Mouse (Mus musculus) kidney, postnatal 0 days (tissue): ENCODE measurements around the gene Cpm. TPM values are rescaled to one million over a fixed set of nuclear protein-coding genes. Genes with fewer than 3 reads are reported as not detected.

ENCODE experiments used
- ATAC-seq: fragments of 200-750 bp; cut with Nextera tagmentation; replicated peaks from 2 replicates; pipeline ENCODE4 v1.8.0; 2017; ENCODE audit warnings: low read depth, moderate number of reproducible peaks, moderate TSS enrichment, moderate library complexity; ENCODE audit not compliant: low FRiP score
- DNase-seq: peaks from one replicate; pipeline ENCODE4 v3.0.0-alpha.2; 2016; ENCODE audit warnings: low spot score
- H3K27ac ChIP-seq: fragments of 300-500 bp; sonication (generic); 2 replicates; pipeline ENCODE4 v1.5.1; 2014; ENCODE audit warnings: mild to moderate bottlenecking
- H3K27me3 ChIP-seq: fragments of 300-500 bp; sonication (generic); 2 replicates; pipeline ENCODE4 v1.6.1; 2014; ENCODE audit warnings: low read length, mixed read lengths; ENCODE audit not compliant: insufficient read depth
- H3K36me3 ChIP-seq: fragments of 300-500 bp; sonication (generic); 2 replicates; pipeline ENCODE4 v1.6.1; 2014; ENCODE audit warnings: low read length, mixed read lengths; ENCODE audit not compliant: insufficient read depth
- H3K4me1 ChIP-seq: fragments of 300-500 bp; sonication (generic); replicated peaks from 2 replicates; pipeline ENCODE4 v1.6.1; 2014; ENCODE audit warnings: antibody characterized with exemption, low read length, mixed read lengths; ENCODE audit not compliant: insufficient read depth
- H3K4me2 ChIP-seq: fragments of 300-500 bp; sonication (generic); 2 replicates; pipeline ENCODE4 v1.6.1; 2014; ENCODE audit warnings: mild to moderate bottlenecking, low read length, moderate library complexity, mixed read lengths
- H3K4me3 ChIP-seq: fragments of 300-500 bp; sonication (generic); replicated peaks from 2 replicates; pipeline ENCODE4 v1.5.1; 2014; ENCODE audit warnings: low read depth, low read length
- H3K9ac ChIP-seq: fragments of 300-500 bp; sonication (generic); 2 replicates; pipeline ENCODE4 v1.6.1; 2014; ENCODE audit warnings: low read depth, low read length
- H3K9me3 ChIP-seq: fragments of 300-500 bp; sonication (generic); replicated peaks from 2 replicates; pipeline ENCODE4 v1.6.1; 2016; ENCODE audit warnings: low read length, inconsistent platforms, mixed read lengths
- CTCF ChIP-seq: IDR thresholded peaks from 2 replicates; pipeline ENCODE4 v1.5.1; 2016; ENCODE audit warnings: antibody characterized with exemption, low read depth, mild to moderate bottlenecking, moderate library complexity
- WGBS: fragments of 180-500 bp; shearing (Covaris S2); extraction: QIAGEN DNeasy Blood & Tissue Kit; methylation state at CpG from one replicate; pipeline ENCODE4 v1.1.7; 2014; 5-methylcytosine and 5-hydroxymethylcytosine counted together
- polyA plus RNA-seq: library from polyadenylated mRNA; unstranded; fragments of >200 nt; fragmentation: Nextera tagmentation; extraction: Ambion mirVana; gene quantifications from 2 replicates; pipeline ENCODE4 v1.2.1, GENCODE M21; 2015

The Cpm gene
- polyA plus RNA-seq, 1 experiment from 2014 or later: 51.7 TPM

- ATAC-seq (no peak), DNase-seq (no peak)
- H3K36me3 ChIP-seq: no peaks in the 10 kb centered on the region
- peaks cover 6% of the 10 kb centered on the region; the same call in 1 of the 2 replicates for H3K4me1 ChIP-seq
- no peak overlapping the region for H3K9ac ChIP-seq
- H3K4me2 ChIP-seq: no peak overlapping the region
- no peak for TF ChIP-seq CTCF
- H3K4me3 ChIP-seq: no peak overlapping the region
- H3K27ac ChIP-seq: no peak overlapping the region
- 71% methylated on average over 10 of the region's 10 CpGs for WGBS
- H3K9me3 ChIP-seq: no peaks in the 10 kb centered on the region
- H3K27me3 ChIP-seq: no peaks in the 10 kb centered on the region
Observed at GRCm38 (mm10) chr10:117651587-117652377, 22.5 kb downstream of the Cpm start.

GRCm38 (mm10) chr10:117652378-117652774 is 23.1 kb downstream of the Cpm start:
- H3K4me1 ChIP-seq: peaks cover 6% of the 10 kb centered on the region; the same call in 1 of the 2 replicates
- no peaks in the 10 kb centered on the region for H3K27me3 ChIP-seq
- DNase-seq (no peak), ATAC-seq (no peak)
- 93% methylated on average over 4 of the region's 4 CpGs for WGBS
- H3K4me2 ChIP-seq: no peak overlapping the region
- no peak overlapping the region for H3K4me3 ChIP-seq
- no peaks in the 10 kb centered on the region for H3K9me3 ChIP-seq
- no peaks in the 10 kb centered on the region for H3K36me3 ChIP-seq
- H3K27ac ChIP-seq: no peak overlapping the region
- TF ChIP-seq CTCF: no peak
- H3K9ac ChIP-seq: no peak overlapping the region

- Histone ChIP-seq H3K4me1 (peaks cover 6% of the 10 kb centered on the region; the same call in 1 of the 2 replicates), H3K27me3 (no peaks in the 10 kb centered on the region), H3K9ac (no peak overlapping the region), H3K36me3 (no peaks in the 10 kb centered on the region), H3K4me2 (no peak overlapping the region), H3K4me3 (no peak overlapping the region), H3K9me3 (no peaks in the 10 kb centered on the region), H3K27ac (no peak overlapping the region)
- WGBS: 84% methylated on average over 8 of the region's 8 CpGs
- DNase-seq (no peak), ATAC-seq (no peak)
- TF ChIP-seq CTCF: no peak
Observed at GRCm38 (mm10) chr10:117652930-117653778, 23.9 kb downstream of the Cpm start.

GRCm38 (mm10) chr10:117653779-117654173 is 24.5 kb downstream of the Cpm start:
- WGBS: 82% methylated on average over 7 of the region's 7 CpGs
- Histone ChIP-seq H3K4me2 (no peak overlapping the region), H3K4me3 (no peak overlapping the region), H3K4me1 (peaks cover 6% of the 10 kb centered on the region; the same call in 1 of the 2 replicates), H3K9ac (no peak overlapping the region), H3K36me3 (no peaks in the 10 kb centered on the region), H3K9me3 (no peaks in the 10 kb centered on the region), H3K27me3 (no peaks in the 10 kb centered on the region), H3K27ac (no peak overlapping the region)
- ATAC-seq (no peak), DNase-seq (no peak)
- TF ChIP-seq CTCF: no peak

GRCm38 (mm10) chr10:117654576-117655123 is 25.4 kb downstream of the Cpm start:
- Histone ChIP-seq H3K4me3 (no peak overlapping the region), H3K9me3 (no peaks in the 10 kb centered on the region), H3K4me2 (no peak overlapping the region), H3K9ac (no peak overlapping the region), H3K27me3 (no peaks in the 10 kb centered on the region), H3K27ac (no peak overlapping the region), H3K36me3 (no peaks in the 10 kb centered on the region), H3K4me1 (peaks cover 6% of the 10 kb centered on the region; the same call in 1 of the 2 replicates)
- no peak for DNase-seq
- WGBS: 92% methylated on average over 3 of the region's 3 CpGs
- no peak for TF ChIP-seq CTCF
- ATAC-seq: no peak

- H3K4me3 ChIP-seq: no peak overlapping the region
- DNase-seq: no peak
- peaks cover 6% of the 10 kb centered on the region; the same call in 1 of the 2 replicates for H3K4me1 ChIP-seq
- no peaks in the 10 kb centered on the region for H3K36me3 ChIP-seq
- H3K27ac ChIP-seq: no peak overlapping the region
- H3K4me2 ChIP-seq: no peak overlapping the region
- H3K9ac ChIP-seq: no peak overlapping the region
- no peaks in the 10 kb centered on the region for H3K27me3 ChIP-seq
- no peaks in the 10 kb centered on the region for H3K9me3 ChIP-seq
- no peak for TF ChIP-seq CTCF
- WGBS: 89% methylated on average over 9 of the region's 9 CpGs
- ATAC-seq: no peak
Observed at GRCm38 (mm10) chr10:117655460-117655859, 26.2 kb downstream of the Cpm start.
